Mouse (Mus musculus): ENCODE results near the gene Stap2. TPM values are rescaled to one million over a fixed set of nuclear protein-coding genes. Genes with fewer than 3 reads are reported as not detected.

Stap2 gene
- 29.6 and 38.6 TPM in 2 replicates for polyA plus RNA-seq (2012; rRNA removed)

DNA sequence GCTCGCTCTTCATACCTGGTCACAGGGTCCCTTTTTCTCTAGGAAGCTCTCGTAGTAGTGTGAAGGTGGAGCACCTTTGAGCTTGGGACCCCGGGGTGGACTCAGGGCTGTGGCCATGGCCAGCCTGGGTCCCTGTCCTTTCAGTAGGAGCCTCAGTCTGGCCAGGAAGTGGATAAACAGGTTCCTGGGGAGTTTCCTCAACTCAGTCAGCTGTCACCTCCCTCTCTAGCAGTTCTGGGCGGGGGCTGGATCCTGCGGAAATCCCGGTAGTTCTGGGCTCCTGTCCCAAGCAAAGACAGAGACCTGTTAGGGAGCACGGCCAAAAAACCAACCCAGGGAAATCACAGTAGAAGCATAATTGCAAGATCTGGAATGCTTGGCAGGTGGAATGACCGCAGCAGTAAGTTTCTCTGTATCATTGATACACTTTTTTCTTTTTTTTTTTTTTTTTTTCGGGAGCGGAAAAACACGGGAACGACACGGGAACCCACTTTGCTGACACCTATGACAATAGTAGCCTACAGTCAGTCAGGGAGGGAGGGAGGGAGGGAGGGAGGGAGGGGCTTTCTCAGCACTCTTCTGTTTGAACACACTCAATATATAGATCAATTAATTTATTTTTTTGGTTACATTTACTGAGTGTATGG, at the start of gene Stap2, which contains the start of gene Mpnd:
Gene Stap2 (minus strand): TSS at position 170 of the 647 bp plus-strand sequence.
Gene Mpnd (plus strand): TSS at position 297 of the 647 bp plus-strand sequence.
- DNase-seq (ENCODE audit: low spot score): peak; percentile 46

DNA sequence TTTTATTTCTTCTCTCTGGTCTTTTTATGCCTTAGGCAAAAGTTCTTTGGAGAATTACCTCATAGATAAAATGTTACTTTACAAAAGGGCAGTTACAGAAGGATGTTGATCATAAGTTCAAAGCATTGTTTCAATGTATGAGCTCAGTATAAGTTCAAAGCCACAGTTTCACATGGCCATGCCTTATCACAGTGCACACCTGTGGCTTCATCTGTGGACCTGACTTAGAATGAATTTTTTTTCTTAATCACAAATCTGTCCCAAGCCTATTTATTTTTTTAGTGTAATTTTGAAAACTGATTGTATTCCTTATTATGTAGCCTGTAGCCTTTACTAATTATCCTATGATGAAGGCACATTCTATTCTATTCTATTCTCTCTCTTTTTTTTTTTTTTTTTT, 49.6 kb upstream of the Stap2 start:
- no peak for DNase-seq (ENCODE audit: low spot score)

DNA sequence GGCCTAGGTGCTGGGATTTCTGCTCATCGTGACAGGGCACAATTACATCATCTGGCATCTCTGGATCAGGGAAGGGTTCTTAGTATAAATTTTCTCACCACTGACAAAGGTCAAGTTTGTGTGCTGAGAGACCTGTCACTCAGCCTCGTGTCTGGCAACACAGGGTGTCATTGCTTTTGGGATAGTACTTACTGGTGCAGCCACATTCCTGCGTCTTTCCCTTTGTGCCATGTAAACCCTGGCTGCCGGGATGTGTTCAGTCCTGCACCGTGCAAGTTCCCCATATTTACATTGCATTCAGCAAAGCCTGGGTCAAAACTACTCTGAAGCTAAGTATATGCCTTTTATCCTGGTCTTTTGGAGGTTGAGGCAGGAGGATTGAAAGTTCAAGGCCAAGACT, 46.0 kb upstream of the Stap2 start:
- DNase-seq (ENCODE audit: low spot score): no peak

DNA sequence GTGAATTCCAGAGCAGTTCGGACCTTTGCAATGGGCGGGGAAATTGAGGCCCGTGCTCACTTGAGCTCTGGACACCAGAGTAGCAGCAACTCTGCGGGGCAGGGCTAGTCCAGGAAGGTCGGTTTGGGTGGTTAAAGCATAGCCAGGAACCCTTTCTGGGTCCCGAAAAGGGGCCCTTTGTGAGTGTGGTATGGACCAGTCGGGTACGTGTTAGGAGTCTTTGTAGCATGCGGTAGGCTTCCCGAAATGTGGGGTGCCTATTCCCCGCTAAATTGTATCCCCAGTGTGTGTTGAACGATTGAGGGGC, 35.4 kb upstream of the Stap2 start:
- no peak for DNase-seq (ENCODE audit: low spot score)

DNA sequence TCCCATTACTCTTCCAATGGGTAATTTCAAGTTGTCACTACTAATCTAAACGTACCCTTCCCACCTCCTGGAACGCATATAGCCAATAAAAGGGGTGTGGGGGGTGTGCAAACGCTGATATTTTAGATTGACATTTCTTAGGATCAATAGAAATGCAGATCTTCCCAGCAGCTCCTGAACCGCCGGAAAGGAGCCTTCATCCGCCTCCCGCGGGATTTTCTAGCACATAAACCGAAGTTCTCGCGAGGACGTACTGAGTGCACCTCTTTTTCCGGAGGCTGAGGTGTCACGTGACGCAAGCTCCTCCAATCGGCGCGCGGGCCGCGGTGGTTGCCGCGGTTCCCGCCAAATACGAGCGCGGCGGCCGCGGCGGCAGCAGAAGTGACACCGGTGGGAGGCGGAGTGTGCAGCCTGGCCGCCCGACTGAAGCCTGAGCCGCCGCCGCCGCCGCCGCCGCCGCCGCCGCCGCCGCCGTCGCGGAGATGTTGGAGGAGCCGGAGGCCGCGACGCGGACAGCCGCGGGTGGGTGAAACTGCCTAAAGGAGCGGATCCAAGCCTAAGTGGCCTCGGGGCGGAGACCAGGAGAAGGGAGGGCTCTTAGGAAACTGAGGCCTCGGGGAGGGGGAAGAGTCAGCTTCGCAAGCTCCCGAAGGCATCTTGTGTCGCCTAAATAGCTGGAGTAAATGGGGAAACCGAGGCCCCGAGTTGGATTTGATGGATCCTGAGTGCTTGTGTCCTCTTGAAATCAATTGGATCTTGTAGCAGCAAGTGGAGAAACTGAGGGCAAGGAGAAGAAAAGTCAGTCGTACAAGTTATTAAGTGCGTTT, 34.9 kb upstream of the Stap2 start, which contains the start of gene Chaf1a:
Gene Chaf1a (plus strand): TSS at position 410 of the 827 bp plus-strand sequence.
- DNase-seq (ENCODE audit: low spot score): peak; percentile 83

DNA sequence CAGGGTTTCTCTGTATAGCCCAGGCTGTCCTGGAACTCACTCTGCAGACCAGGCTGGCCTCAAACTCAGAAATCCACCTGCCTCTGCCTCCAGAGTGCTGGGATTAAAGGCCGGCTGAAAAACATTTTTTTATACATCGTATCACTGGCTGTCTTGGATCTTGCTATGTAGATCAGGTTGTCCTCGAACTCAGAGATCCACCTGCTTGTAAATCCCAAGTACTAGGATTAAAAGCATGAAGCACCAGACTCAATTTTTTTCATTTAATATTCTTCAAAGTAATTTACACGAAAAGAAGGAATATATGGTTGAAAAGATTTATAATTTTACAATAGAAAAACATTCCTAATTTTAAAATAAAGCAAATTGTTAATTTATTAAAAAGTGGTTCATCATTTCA, 34.0 kb upstream of the Stap2 start:
- DNase-seq (ENCODE audit: low spot score): no peak

DNA sequence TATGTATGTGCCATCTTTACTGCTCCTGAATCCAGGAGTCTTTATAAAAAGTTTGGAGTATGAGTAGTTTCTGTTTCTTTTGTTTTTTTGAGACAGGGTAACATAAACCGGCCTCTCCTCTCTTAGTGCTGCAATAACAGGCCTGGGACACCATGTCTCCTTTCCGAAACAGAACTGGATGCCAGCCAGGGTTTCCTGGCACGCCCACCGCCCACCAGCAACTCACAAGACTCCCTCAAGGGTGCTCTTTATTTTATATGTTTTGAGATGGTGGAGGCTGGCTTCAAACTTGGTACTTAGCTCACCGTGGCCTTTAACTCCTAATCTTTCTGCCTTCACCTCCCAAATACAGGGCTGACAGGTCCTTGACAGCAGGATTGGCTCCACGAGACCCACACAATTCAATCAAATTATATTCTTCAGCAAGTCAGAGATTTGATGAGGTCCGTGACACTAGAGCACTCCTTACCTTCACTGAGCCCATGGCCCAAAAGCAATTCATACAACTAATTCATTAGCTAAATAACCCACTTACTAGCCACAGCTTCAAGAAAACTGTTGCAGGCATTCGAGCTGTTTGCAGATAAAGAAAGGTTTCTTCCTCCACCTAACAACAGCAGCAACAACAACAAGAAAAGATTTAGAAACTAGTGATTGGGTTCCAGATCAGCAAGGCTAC, 33.3 kb upstream of the Stap2 start:
- no peak for DNase-seq (ENCODE audit: low spot score)

DNA sequence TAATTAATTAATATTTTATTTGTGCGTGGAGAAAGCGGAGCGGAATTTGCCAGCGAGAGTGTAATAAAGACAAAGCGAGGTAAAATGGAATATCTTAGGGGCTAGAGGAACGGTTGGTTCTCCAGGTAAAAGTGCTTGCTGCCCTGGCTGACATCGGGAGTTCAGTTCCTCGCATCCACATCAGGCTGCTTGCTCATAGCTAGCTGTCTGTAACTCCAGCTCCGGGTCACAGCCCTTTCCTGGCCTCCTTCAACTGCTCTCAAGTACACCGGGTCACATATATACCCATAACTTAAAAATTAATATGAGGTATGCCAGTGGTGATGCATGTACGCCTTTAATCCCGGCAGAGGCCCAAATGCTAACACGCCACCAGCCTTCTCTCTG, 31.5 kb upstream of the Stap2 start:
- no peak for DNase-seq (ENCODE audit: low spot score)

DNA sequence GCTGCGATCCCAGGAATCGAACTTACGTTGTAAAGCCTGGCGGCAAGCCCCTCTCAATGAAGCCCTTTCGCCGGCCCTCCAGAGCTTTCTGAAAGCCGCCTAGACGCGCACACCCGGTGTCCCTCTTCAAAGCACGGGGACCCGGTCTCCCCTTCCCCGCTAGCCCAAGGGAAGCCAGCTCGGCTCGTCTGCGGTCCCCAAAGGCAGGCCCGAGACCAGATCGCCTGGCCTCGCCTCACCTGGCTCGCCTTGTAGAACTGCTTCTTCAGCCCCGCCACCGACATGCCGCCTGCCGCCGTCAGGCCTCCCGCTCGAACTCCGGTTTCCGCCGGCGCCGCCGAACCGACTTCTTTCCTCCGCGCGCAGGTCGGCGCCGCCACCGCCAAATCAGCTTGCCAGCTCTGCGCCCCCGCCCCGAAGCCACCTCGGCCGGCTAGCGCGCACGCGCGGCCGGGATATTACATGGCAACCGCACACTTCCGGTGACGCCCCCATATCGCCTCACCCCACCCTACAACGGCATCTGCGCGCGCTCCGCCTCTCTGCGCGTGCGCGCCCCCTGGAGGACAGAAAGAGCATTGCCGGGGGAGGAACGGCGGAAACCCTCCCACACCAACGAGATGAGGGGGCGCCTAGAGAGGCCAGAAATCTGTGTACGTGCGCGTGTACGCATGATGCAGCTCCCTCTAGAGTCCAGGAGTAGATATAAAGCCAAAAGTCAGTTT, 31.0 kb upstream of the Stap2 start, which contains the start of gene Sh3gl1:
Gene Sh3gl1 (minus strand): TSS at position 460 of the 725 bp plus-strand sequence.
- DNase-seq (ENCODE audit: low spot score): peak; percentile 98

DNA sequence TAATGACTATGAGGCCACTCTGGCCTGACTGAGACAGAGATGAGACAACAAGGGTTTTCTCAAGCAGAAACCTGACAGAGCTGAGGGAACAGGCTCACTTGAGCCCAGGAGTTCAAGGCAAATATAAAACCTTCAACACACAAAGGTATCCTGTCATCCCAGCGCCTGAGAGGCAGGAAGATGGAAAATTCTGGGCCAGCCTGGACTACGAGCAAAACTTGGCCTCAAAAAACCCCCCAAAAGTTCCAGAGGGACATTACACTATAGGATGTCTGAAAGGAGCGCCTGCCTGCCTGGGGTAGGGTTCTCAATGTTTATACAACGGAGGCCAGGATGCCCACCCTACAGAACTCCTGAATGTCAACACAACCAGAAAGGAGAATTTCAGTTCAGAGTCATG, 29.8 kb upstream of the Stap2 start:
- no peak for DNase-seq (ENCODE audit: low spot score)

DNA sequence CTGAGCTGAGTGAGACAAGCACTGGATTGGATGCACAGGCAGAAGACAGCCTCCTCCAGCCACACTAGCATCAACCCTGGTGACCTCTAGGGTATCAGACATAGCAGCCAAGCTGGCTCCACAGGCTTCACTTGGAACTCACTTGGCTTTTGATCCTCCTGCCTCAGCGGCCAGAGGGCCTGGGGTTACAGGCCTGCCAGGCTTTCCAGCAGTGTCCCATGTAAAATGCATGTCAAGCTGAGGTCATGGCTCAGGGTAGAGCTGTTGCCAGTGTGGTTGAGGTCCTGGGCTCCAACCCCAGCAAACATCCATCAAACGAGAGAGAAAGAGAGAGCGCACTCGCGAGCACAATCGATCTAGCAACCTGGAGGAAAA, 29.3 kb upstream of the Stap2 start:
- DNase-seq (ENCODE audit: low spot score): no peak

DNA sequence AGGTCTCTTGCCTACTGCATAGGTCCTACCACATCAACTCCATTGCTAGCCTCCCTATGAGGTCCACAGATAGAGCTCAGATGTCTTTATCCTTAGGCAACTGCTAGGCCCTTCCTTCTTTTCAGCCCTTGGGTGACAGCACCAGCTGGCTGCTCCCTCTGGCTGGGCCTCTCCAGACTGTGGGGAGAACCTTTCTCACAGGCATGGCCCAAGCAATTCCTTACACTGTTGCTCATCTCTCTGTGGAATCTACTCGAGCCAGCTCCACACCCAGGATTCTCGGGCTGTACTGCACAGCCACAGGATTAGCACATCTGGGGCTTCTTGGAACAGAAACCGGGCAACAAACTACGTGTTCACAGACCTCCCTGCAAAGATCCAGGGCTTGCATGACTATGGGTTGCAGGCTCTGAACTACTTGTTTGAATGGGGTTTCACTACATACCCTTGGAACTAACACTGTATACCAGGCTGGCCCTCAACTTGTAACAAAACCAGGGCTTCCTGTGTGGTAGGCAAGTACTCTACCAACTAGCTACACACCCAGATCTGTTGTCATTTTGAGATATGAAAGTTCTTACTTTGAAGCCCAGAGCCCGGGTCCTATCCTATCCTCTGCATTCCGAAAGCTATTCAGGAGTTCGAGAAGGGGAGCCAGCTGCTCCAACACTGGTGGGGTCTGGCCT, 28.8 kb upstream of the Stap2 start:
- no peak for DNase-seq (ENCODE audit: low spot score)

DNA sequence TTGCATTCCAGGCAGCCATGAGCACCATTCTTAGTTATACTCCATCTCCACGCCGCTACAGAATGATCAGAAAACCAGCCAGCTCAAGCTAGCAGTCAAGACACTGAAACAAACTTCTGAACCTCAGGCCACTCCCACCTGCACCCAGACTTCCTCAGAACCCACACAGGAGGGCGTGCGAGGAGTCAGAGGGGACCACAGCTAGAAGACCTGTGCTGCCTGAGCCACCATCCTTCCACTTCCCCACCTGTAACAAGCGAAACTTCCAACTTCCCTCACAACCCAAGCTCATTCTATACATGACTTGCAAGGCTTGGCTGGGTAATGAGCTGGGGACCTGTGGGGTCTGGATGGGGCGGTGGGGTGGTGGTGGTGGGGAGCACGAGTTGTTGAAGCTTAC, 27.4 kb upstream of the Stap2 start:
- DNase-seq (ENCODE audit: low spot score): no peak

DNA sequence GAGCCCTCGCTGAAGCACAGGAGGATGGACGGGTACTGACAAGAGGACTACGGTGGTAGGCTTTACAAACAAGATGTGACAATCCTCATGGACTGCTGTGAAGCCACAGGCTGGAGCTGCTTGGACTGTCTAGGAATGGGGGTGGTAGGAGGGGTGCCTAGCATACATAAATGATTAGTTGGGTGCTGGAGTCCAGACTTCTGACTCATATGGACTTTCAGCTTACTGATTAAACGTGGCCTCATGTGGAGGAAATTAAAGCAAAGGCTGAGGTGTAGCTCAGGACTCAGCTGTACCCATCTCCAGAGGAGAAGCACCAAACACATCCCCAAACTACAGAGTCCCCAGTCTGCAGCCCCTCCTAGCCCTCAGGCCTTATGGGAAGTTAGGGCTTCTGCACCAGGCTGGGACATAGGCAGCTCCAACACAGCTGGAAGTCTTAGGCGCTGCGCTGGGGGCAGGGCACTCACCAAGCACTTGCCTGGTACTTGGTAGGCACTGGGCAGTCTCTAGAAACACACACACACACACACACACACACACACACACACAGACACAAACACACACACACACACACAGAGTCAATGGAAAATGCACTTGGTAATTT, 26.8 kb upstream of the Stap2 start:
- DNase-seq (ENCODE audit: low spot score): no peak

DNA sequence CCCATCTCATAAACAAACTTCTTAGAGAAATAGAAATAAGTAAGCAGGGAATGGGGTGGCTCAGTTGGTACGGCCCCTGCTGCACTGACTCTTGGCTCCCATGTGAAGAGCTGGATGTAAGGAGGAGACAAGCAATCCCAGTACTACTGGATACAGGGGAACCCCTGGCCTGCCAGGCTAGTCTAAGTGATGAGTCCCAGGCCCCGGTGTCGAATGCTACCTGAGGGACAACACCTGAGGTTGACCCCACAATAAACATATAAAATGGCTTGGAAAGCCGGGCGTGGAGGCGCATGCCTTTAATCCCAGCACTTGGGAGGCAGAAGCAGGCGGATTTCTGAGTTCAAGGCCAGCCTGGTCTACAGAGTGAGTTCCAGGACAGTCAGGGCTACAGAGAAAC, 26.0 kb upstream of the Stap2 start:
- no peak for DNase-seq (ENCODE audit: low spot score)

DNA sequence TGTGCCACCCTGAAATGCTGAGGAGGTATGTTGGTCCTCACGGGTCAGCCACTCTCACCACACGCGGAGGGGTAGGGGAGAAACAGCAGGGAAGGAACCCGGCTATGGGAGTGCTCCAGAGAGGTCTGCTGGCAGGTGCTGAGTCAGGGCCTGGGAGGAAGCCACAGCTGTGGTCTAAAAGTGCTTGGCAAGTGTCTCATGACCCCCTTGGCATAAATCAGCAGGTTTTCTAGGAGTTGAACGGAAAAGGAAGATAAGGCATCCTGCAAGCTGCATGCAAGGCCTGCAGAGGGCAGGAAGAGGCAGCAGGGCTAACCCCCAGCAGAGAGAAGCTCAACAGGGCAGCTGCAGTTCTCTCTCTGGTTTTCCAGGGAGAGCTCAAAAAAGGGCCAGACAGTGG, 25.5 kb upstream of the Stap2 start:
- DNase-seq (ENCODE audit: low spot score): no peak

DNA sequence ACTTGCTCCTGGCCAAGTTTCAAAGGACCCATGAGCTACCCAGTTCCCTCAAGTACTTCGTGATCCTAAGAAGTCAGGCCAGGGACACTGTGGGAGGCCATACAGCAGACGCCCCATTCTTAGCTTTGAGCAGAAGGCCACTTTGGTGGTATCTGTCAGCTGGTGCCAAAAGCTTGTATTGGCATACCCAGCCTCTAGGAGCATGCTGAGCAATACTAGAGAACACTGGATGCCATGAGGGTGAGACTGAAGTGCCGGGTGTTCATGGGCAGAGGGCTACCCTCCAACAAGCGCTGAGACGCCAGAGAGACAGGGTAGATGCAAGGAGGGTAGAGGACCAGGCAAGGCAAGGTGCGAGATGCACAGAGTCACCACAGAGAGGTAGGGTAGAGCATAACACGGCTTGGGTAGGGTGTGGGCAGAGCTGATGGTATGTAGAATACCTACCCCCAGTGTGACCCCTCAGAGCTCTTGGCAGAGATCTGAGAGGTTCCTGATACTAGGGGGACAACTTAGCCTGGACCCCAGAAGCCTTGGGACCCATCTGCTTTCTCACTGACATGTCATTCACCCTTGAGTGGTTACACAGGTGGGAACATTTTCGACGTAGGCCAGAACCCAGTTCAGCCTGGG, 25.0 kb upstream of the Stap2 start:
- no peak for DNase-seq (ENCODE audit: low spot score)

DNA sequence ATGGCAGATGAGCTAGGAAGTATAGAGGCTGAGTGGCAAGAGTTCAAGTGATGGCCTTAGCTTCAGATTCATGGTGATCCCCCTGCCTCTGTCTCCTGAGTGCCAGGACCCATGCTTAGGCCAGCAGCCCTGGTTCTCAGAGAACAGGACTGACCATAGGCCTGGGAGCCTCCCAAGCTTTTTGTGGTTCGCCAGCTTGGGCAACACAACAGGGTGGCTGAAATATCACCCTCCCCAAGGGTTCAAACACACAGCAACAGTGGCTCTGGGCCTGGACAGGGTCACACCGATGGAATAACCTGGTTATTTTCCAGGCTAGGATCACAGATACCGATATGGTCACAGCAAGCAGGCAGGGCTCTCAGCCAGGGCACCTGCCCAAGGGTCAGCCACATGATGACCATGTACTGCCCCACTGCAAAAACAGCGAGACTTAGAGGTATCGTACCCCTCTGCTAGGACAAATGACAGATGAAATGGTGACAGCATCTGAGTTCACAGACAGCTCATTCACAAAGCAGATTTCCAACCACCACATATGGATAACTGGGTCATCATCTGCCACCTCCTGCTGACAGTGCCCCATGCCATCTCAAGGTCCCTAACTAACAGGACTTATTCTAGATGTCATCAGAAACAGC, 22.5 kb upstream of the Stap2 start:
- DNase-seq (ENCODE audit: low spot score): no peak

DNA sequence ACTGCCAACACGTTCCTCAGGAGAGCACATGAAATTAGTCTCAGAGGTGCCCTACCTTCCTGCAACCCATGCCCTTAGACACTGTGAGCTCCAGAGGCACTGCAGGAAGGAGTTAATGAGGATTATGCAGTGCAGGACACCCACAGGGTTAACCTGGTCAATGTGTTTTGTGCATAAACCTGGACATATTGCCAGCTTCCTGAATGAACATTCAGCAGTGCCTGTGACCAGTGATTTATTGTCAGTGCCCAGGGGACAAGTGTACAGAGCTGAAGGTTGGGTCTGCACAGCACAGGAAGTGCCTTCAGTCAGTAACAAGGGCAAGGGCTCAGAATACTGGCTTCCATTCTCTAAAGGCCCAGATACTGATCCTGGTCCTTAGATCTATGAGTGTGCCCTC, 21.5 kb upstream of the Stap2 start:
- DNase-seq (ENCODE audit: low spot score): no peak

DNA sequence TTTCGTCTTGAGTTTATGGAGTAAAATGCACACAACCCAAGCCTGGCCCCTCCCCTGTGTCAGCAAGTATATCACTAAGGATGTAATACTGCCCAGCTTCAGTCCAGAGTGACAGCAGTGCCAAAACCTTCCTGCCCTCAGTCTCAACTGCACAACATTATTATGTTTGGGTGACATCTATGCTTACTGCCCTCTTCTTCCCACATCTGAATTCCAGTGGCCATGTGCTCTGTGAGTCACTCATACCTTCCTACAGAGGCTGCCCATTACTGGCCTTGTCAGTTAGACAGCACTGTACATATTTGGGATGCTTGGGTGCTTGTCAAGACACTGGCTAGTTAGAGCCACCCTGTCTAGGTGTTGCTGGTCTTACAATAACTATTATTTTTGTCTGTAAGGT, 20.9 kb upstream of the Stap2 start:
- DNase-seq (ENCODE audit: low spot score): no peak
